ENCODE assay signal across 8 mouse cellular contexts in genomic region chr17:29795050-29795770, GRCm38 (mm10).
DNase-seq lines count a peak whose midpoint lies in the region; ATAC-seq and TF ChIP-seq lines count a peak whose summit lies in the region.

No protein-coding gene starts in this region.

- TF ChIP-seq CTCF in kidney, postnatal 0 days (IDR thresholded peaks at IDR 0.05; ENCODE audit: low read depth): no peak

- no peaks in the 10 kb centered on the region for H3K36me3 ChIP-seq in kidney, postnatal 0 days (ENCODE audit: insufficient read depth, low read length)

- 4% methylated on average over 23 of the region's 23 CpGs for WGBS in kidney, postnatal 0 days

- H3K27ac ChIP-seq in kidney, postnatal 0 days: no peak overlapping the region

- H3K4me2 ChIP-seq in kidney, postnatal 0 days (ENCODE audit: low read length): peak overlapping the region; percentile 31

- H3K9ac ChIP-seq in kidney, postnatal 0 days (ENCODE audit: low read depth, low read length): no peak overlapping the region

- H3K9me3 ChIP-seq in kidney, postnatal 0 days (replicated peaks; ENCODE audit: low read length): no peaks in the 10 kb centered on the region

- H3K4me1 ChIP-seq in kidney, postnatal 0 days (replicated peaks; ENCODE audit: insufficient read depth, low read length): 0 out of 2 replicates have a peak, but pooled peaks cover 4% of the 10 kb centered on the region

- DNase-seq in kidney, postnatal 0 days (ENCODE audit: low spot score): no peak
- no peak for DNase-seq in kidney, postnatal 36 days
- peak; percentile 65 for DNase-seq in embryo, embryonic 9.5 days (ENCODE audit: extremely low spot score)
- peak; percentile 8 for DNase-seq in layer of hippocampus, adult 9-10 months (ENCODE audit: low spot score)
- DNase-seq in retina, embryonic 14.5 days (ENCODE audit: low spot score): peak; percentile 65
- no peak for DNase-seq in c-Kit-positive CD71-positive TER-119-positive erythroid progenitor cells, embryonic 14.5 days (ENCODE audit: low spot score)
- DNase-seq in cerebellum, adult 8-10 months: no peak

- no peaks in the 10 kb centered on the region; the same call in 1 of the 2 replicates for H3K27me3 ChIP-seq in kidney, postnatal 0 days (ENCODE audit: insufficient read depth, low read length)

- no peak for ATAC-seq in kidney, postnatal 0 days (replicated peaks; ENCODE audit: low FRiP score, low read depth)
- no peak for ATAC-seq in megakaryocyte, adult 5-6 weeks (ENCODE audit: poor library complexity, severe bottlenecking)

- H3K4me3 ChIP-seq in kidney, postnatal 0 days (replicated peaks; ENCODE audit: low read depth, low read length): no peak overlapping the region

Comparison
In these comparisons a context has a peak if more than half of its experiments do, and no peak if none do; other contexts are left out.
1. DNase-seq: peak in embryo, embryonic 9.5 days (single experiment), layer of hippocampus, adult 9-10 months (single experiment) and retina, embryonic 14.5 days (single experiment); none in kidney, postnatal 0 days (single experiment), kidney, postnatal 36 days (0 of 2), c-Kit-positive CD71-positive TER-119-positive erythroid progenitor cells, embryonic 14.5 days (single experiment) and cerebellum, adult 8-10 months (single experiment).